Mouse (Mus musculus): ENCODE measurements around the gene Myzap. TPM values are rescaled to one million over a fixed set of nuclear protein-coding genes. Genes with fewer than 3 reads are reported as not detected.
A peak's percentile ranks its signal among the peaks of the same experiment; 100 is the strongest.

The Myzap gene
- 3.8 and 4.3 TPM in 2 replicates for polyA plus RNA-seq (2016; fragmentation: Nextera tagmentation; extraction: Ambion mirVana)

- Histone ChIP-seq H3K4me2 (replicated peaks) (peak within 1 kb of the TSS; percentile 62), H3K4me3 (peak within 1 kb of the TSS; percentile 47), H3K27me3 (peaks cover 23% of the 10 kb centered on the region), H3K4me1 (peaks cover 5% of the 10 kb centered on the region; the same call in 1 of the 2 replicates), H3K9ac (replicated peaks) (peak within 1 kb of the TSS; percentile 59), H3K9me3 (no peaks in the 10 kb centered on the region), H3K36me3 (no peaks in the 10 kb centered on the region), H3K27ac (replicated peaks) (no peak within 1 kb of the TSS)
- peak; percentile 92 for ATAC-seq (ENCODE audit: low FRiP score, low read depth)
- 2% methylated on average over 29 of the region's 29 CpGs for whole genome bisulfite sequencing
Observed at GRCm38 (mm10) chr9:71591938-71592548, at the start of gene Myzap. Myzap (minus strand) TSS chr9:71592360.

- ATAC-seq (ENCODE audit: low FRiP score, low read depth), result no peak
- Histone ChIP-seq H3K36me3 (no peaks in the 10 kb centered on the region), H3K4me3 (no peak overlapping the region), H3K9me3 (no peaks in the 10 kb centered on the region), H3K27me3 (no peaks in the 10 kb centered on the region), H3K4me1 (peaks cover 5% of the 10 kb centered on the region), H3K9ac (replicated peaks) (no peak overlapping the region), H3K4me2 (replicated peaks) (no peak overlapping the region), H3K27ac (replicated peaks) (no peak overlapping the region)
- 78% methylated on average over 4 of the region's 4 CpGs for WGBS
Observed at GRCm38 (mm10) chr9:71640361-71640927, 48.3 kb upstream of the Myzap start.

- Histone ChIP-seq H3K27ac (replicated peaks) (no peak overlapping the region), H3K4me2 (replicated peaks) (no peak overlapping the region), H3K9ac (replicated peaks) (no peak overlapping the region), H3K27me3 (no peaks in the 10 kb centered on the region), H3K9me3 (no peaks in the 10 kb centered on the region), H3K4me3 (no peak overlapping the region), H3K36me3 (no peaks in the 10 kb centered on the region), H3K4me1 (peaks cover 5% of the 10 kb centered on the region)
- 73% methylated on average over 11 of the region's 11 CpGs for WGBS
- no peak for ATAC-seq (ENCODE audit: low FRiP score, low read depth)
Observed at GRCm38 (mm10) chr9:71638198-71638597, 46.0 kb upstream of the Myzap start.

- H3K27ac ChIP-seq (replicated peaks), result no peak overlapping the region; the same call in 1 of the 2 replicates
- no peaks in the 10 kb centered on the region for H3K36me3 ChIP-seq
- no peak overlapping the region for H3K4me2 ChIP-seq (replicated peaks)
- WGBS, result 95% methylated on average over 1 of the region's 1 CpGs
- no peaks in the 10 kb centered on the region for H3K9me3 ChIP-seq
- H3K9ac ChIP-seq (replicated peaks), result no peak overlapping the region
- H3K27me3 ChIP-seq, result no peaks in the 10 kb centered on the region
- peaks cover 5% of the 10 kb centered on the region for H3K4me1 ChIP-seq
- no peak for ATAC-seq (ENCODE audit: low FRiP score, low read depth)
- no peak overlapping the region for H3K4me3 ChIP-seq
Observed at GRCm38 (mm10) chr9:71636854-71637253, 44.7 kb upstream of the Myzap start.

GRCm38 (mm10) chr9:71635627-71636026 is 43.5 kb upstream of the Myzap start:
- WGBS, result 71% methylated on average over 1 of the region's 1 CpGs
- Histone ChIP-seq H3K27me3 (no peaks in the 10 kb centered on the region), H3K4me2 (replicated peaks) (no peak overlapping the region), H3K9me3 (no peaks in the 10 kb centered on the region), H3K36me3 (no peaks in the 10 kb centered on the region), H3K4me1 (peaks cover 5% of the 10 kb centered on the region), H3K9ac (replicated peaks) (no peak overlapping the region), H3K4me3 (no peak overlapping the region), H3K27ac (replicated peaks) (no peak overlapping the region)
- ATAC-seq (ENCODE audit: low FRiP score, low read depth), result no peak

GRCm38 (mm10) chr9:71634916-71635315 is 42.8 kb upstream of the Myzap start:
- Histone ChIP-seq H3K4me3 (no peak overlapping the region), H3K4me1 (peaks cover 5% of the 10 kb centered on the region), H3K4me2 (replicated peaks) (no peak overlapping the region), H3K9me3 (no peaks in the 10 kb centered on the region), H3K9ac (replicated peaks) (no peak overlapping the region), H3K27ac (replicated peaks) (no peak overlapping the region), H3K27me3 (no peaks in the 10 kb centered on the region), H3K36me3 (no peaks in the 10 kb centered on the region)
- 93% methylated on average over 2 of the region's 2 CpGs for WGBS
- ATAC-seq (ENCODE audit: low FRiP score, low read depth), result no peak

GRCm38 (mm10) chr9:71628921-71629320 is 36.8 kb upstream of the Myzap start:
- 61% methylated on average over 6 of the region's 6 CpGs for WGBS
- H3K9me3 ChIP-seq, result no peaks in the 10 kb centered on the region
- H3K27me3 ChIP-seq, result no peaks in the 10 kb centered on the region
- H3K36me3 ChIP-seq, result no peaks in the 10 kb centered on the region
- no peak overlapping the region for H3K9ac ChIP-seq (replicated peaks)
- H3K27ac ChIP-seq (replicated peaks), result no peak overlapping the region
- H3K4me1 ChIP-seq, result no peaks in the 10 kb centered on the region
- H3K4me2 ChIP-seq (replicated peaks), result no peak overlapping the region
- ATAC-seq (ENCODE audit: low FRiP score, low read depth), result no peak
- no peak overlapping the region for H3K4me3 ChIP-seq

- Histone ChIP-seq H3K36me3 (no peaks in the 10 kb centered on the region), H3K9me3 (no peaks in the 10 kb centered on the region), H3K27ac (replicated peaks) (no peak overlapping the region), H3K27me3 (no peaks in the 10 kb centered on the region), H3K4me1 (no peaks in the 10 kb centered on the region), H3K9ac (replicated peaks) (no peak overlapping the region), H3K4me2 (replicated peaks) (no peak overlapping the region), H3K4me3 (no peak overlapping the region)
- ATAC-seq (ENCODE audit: low FRiP score, low read depth), result no peak
- WGBS, result 88% methylated on average over 6 of the region's 6 CpGs
Observed at GRCm38 (mm10) chr9:71628286-71628685, 36.1 kb upstream of the Myzap start.

- Histone ChIP-seq H3K27me3 (no peaks in the 10 kb centered on the region), H3K4me3 (no peak overlapping the region), H3K27ac (replicated peaks) (no peak overlapping the region), H3K4me1 (no peaks in the 10 kb centered on the region), H3K4me2 (replicated peaks) (no peak overlapping the region), H3K36me3 (no peaks in the 10 kb centered on the region), H3K9me3 (no peaks in the 10 kb centered on the region), H3K9ac (replicated peaks) (no peak overlapping the region)
- ATAC-seq (ENCODE audit: low FRiP score, low read depth), result no peak
- WGBS, result 82% methylated on average over 6 of the region's 6 CpGs
Observed at GRCm38 (mm10) chr9:71625961-71626360, 33.8 kb upstream of the Myzap start.

GRCm38 (mm10) chr9:71624793-71625495 is 32.8 kb upstream of the Myzap start:
- Histone ChIP-seq H3K27ac (replicated peaks) (no peak overlapping the region), H3K9ac (replicated peaks) (no peak overlapping the region), H3K4me2 (replicated peaks) (no peak overlapping the region), H3K27me3 (no peaks in the 10 kb centered on the region), H3K9me3 (no peaks in the 10 kb centered on the region), H3K4me3 (no peak overlapping the region), H3K4me1 (no peaks in the 10 kb centered on the region), H3K36me3 (no peaks in the 10 kb centered on the region)
- 49% methylated on average over 10 of the region's 10 CpGs for WGBS
- ATAC-seq (ENCODE audit: low FRiP score, low read depth), result no peak

- Histone ChIP-seq H3K27me3 (no peaks in the 10 kb centered on the region), H3K9ac (replicated peaks) (no peak overlapping the region), H3K27ac (replicated peaks) (no peak overlapping the region), H3K9me3 (no peaks in the 10 kb centered on the region), H3K36me3 (no peaks in the 10 kb centered on the region), H3K4me1 (no peaks in the 10 kb centered on the region), H3K4me2 (replicated peaks) (no peak overlapping the region), H3K4me3 (no peak overlapping the region)
- no peak for ATAC-seq (ENCODE audit: low FRiP score, low read depth)
- WGBS, result 39% methylated on average over 4 of the region's 4 CpGs
Observed at GRCm38 (mm10) chr9:71623871-71624569, 31.9 kb upstream of the Myzap start.

GRCm38 (mm10) chr9:71622593-71622992 is 30.4 kb upstream of the Myzap start:
- Histone ChIP-seq H3K4me3 (no peak overlapping the region), H3K4me1 (no peaks in the 10 kb centered on the region), H3K9me3 (no peaks in the 10 kb centered on the region), H3K27ac (replicated peaks) (no peak overlapping the region), H3K4me2 (replicated peaks) (no peak overlapping the region), H3K9ac (replicated peaks) (no peak overlapping the region), H3K27me3 (no peaks in the 10 kb centered on the region), H3K36me3 (no peaks in the 10 kb centered on the region)
- ATAC-seq (ENCODE audit: low FRiP score, low read depth), result no peak
- 74% methylated on average over 3 of the region's 3 CpGs for WGBS
